ENCODE assay signal across 15 mouse cellular contexts in the genomic region with DNA sequence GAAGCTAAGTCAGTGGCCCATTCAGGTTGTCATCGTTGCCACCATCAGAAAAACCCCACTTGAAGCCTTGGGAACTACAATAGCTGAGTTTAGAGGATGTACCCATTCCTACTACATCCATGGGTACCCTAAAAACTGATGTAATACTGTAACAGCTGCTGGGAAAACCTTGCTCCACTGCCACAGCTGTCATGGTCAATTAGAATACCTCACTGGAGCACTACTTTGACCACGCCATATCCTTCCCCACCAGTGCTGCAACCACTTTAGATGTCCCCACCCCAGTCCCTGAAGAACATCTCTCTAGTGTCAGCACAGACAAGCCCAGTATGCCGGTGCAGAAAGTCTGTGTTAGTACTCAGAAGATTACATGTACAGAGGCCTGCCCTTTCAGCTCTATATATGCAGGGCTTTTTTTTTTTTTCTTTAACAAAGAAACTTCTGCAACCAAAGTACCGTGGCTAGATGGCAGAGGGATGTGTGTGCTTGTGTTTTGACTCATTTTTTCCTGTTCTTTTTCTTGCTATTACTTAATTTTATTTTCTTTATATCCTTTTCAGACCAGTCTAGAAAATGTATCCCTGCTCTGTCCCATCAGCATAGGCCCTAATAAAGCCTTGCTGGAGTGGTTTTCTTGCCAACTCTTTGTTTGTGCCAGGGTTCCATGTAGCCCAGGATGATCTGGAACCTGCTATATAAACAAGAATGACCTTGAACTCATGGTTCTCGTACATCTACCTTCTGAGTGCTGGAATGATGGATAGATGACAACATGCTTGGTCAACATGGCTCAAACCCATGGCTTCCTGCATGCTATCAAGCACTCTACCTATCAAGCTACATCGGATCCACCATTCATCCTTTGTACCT.
DNase-seq lines count a peak whose midpoint lies in the region; ATAC-seq and TF ChIP-seq lines count a peak whose summit lies in the region.
"Had no signal": no experiment of that assay in that cellular context is flagged by ENCODE, and none has a peak within 500 bp of the region (broad histone marks: within the 10 kb centered on the region; RNA-seq: fewer than 3 reads in every experiment).

No protein-coding gene starts in this region.

- 0 out of 2 replicates have a peak overlapping the region, but pooled peaks have one; percentile 3 for H3K27ac ChIP-seq in forebrain, embryonic 13.5 days
- no peak overlapping the region for H3K27ac ChIP-seq in forebrain, embryonic 10.5 days
- peak overlapping the region; percentile 79 for H3K27ac ChIP-seq in heart, embryonic 13.5 days (replicated peaks)
- H3K27ac ChIP-seq in kidney, embryonic 16.5 days (ENCODE audit: low read length): no peak overlapping the region
- no peak overlapping the region for H3K27ac ChIP-seq in stomach, embryonic 16.5 days (ENCODE audit: low read length)
- H3K27ac ChIP-seq in stomach, postnatal 0 days (replicated peaks): no peak overlapping the region
- H3K27ac ChIP-seq: embryonic facial prominence, embryonic 15.5 days; hindbrain, embryonic 10.5 days; limb, embryonic 10.5 days; liver, embryonic 13.5 days; lung, embryonic 15.5 days; neural tube, embryonic 15.5 days had no signal

- no peaks in the 10 kb centered on the region for H3K4me1 ChIP-seq in forebrain, embryonic 13.5 days
- H3K4me1 ChIP-seq in forebrain, embryonic 10.5 days: no peaks in the 10 kb centered on the region
- peaks cover 11% of the 10 kb centered on the region for H3K4me1 ChIP-seq in heart, embryonic 13.5 days
- no peaks in the 10 kb centered on the region for H3K4me1 ChIP-seq in kidney, embryonic 16.5 days (ENCODE audit: insufficient read depth, low read length)
- H3K4me1 ChIP-seq in stomach, embryonic 16.5 days (ENCODE audit: control insufficient read depth, insufficient read depth, low read length): no peaks in the 10 kb centered on the region
- no peaks in the 10 kb centered on the region for H3K4me1 ChIP-seq in stomach, postnatal 0 days (replicated peaks; ENCODE audit: control insufficient read depth, insufficient read depth)
- H3K4me1 ChIP-seq: hindbrain, embryonic 10.5 days; limb, embryonic 10.5 days; liver, embryonic 13.5 days; neural tube, embryonic 15.5 days had no signal

- H3K36me3 ChIP-seq in forebrain, embryonic 13.5 days (ENCODE audit: poor library complexity, severe bottlenecking): no peaks in the 10 kb centered on the region
- no peaks in the 10 kb centered on the region for H3K36me3 ChIP-seq in forebrain, embryonic 10.5 days (replicated peaks)
- H3K36me3 ChIP-seq in heart, embryonic 13.5 days: peaks cover 8% of the 10 kb centered on the region; the same call in 1 of the 2 replicates
- H3K36me3 ChIP-seq in kidney, embryonic 16.5 days (ENCODE audit: insufficient read depth, low read length): no peaks in the 10 kb centered on the region
- H3K36me3 ChIP-seq in stomach, embryonic 16.5 days (ENCODE audit: control insufficient read depth, insufficient read depth, low read length): no peaks in the 10 kb centered on the region
- no peaks in the 10 kb centered on the region for H3K36me3 ChIP-seq in stomach, postnatal 0 days (ENCODE audit: control insufficient read depth, insufficient read depth, low read length)
- H3K36me3 ChIP-seq: embryonic facial prominence, embryonic 15.5 days; hindbrain, embryonic 10.5 days; limb, embryonic 10.5 days; liver, embryonic 13.5 days; lung, embryonic 15.5 days; neural tube, embryonic 15.5 days had no signal

- H3K9ac ChIP-seq in forebrain, embryonic 13.5 days: no peak overlapping the region
- H3K9ac ChIP-seq in heart, embryonic 13.5 days: no peak overlapping the region
- no peak overlapping the region for H3K9ac ChIP-seq in kidney, embryonic 16.5 days (replicated peaks; ENCODE audit: low read length)
- no peak overlapping the region for H3K9ac ChIP-seq in stomach, embryonic 16.5 days (ENCODE audit: low read length)
- H3K9ac ChIP-seq in stomach, postnatal 0 days (ENCODE audit: low read length): no peak overlapping the region
- H3K9ac ChIP-seq: embryonic facial prominence, embryonic 15.5 days; liver, embryonic 13.5 days; lung, embryonic 15.5 days; neural tube, embryonic 15.5 days had no signal

- no peak overlapping the region for H3K4me3 ChIP-seq in forebrain, embryonic 13.5 days
- no peak overlapping the region for H3K4me3 ChIP-seq in forebrain, embryonic 10.5 days
- H3K4me3 ChIP-seq in heart, embryonic 13.5 days: no peak overlapping the region
- H3K4me3 ChIP-seq in kidney, embryonic 16.5 days (ENCODE audit: low read length): no peak overlapping the region
- no peak overlapping the region for H3K4me3 ChIP-seq in stomach, embryonic 16.5 days (replicated peaks; ENCODE audit: low read length)
- no peak overlapping the region for H3K4me3 ChIP-seq in stomach, postnatal 0 days (ENCODE audit: low read depth, low read length)
- H3K4me3 ChIP-seq: embryonic facial prominence, embryonic 15.5 days; hindbrain, embryonic 10.5 days; limb, embryonic 10.5 days; liver, embryonic 13.5 days; lung, embryonic 15.5 days; neural tube, embryonic 15.5 days had no signal

- ATAC-seq in forebrain, embryonic 13.5 days: no peak; the same call in 1 of the 2 replicates
- ATAC-seq in heart, embryonic 13.5 days (ENCODE audit: extremely low read depth, insufficient number of reproducible peaks, low FRiP score, low TSS enrichment): no peak
- 0 out of 2 replicates have a peak, but pooled peaks have one; percentile 28 for ATAC-seq in kidney, embryonic 16.5 days (ENCODE audit: low FRiP score, low TSS enrichment)
- 0 out of 2 replicates have a peak, but pooled peaks have one; percentile 10 for ATAC-seq in stomach, embryonic 16.5 days (ENCODE audit: insufficient read depth, low FRiP score)
- ATAC-seq in stomach, postnatal 0 days (ENCODE audit: low FRiP score, low TSS enrichment): no peak

- TF ChIP-seq CTCF in stomach, postnatal 0 days (IDR thresholded peaks at IDR 0.05; ENCODE audit: low read depth): no peak

- H3K9me3 ChIP-seq in forebrain, embryonic 13.5 days (replicated peaks): no peaks in the 10 kb centered on the region
- no peaks in the 10 kb centered on the region for H3K9me3 ChIP-seq in forebrain, embryonic 10.5 days
- no peaks in the 10 kb centered on the region for H3K9me3 ChIP-seq in heart, embryonic 13.5 days
- no peaks in the 10 kb centered on the region for H3K9me3 ChIP-seq in kidney, embryonic 16.5 days (ENCODE audit: low read length)
- no peaks in the 10 kb centered on the region for H3K9me3 ChIP-seq in stomach, embryonic 16.5 days (replicated peaks; ENCODE audit: control insufficient read depth, low read length)
- no peaks in the 10 kb centered on the region for H3K9me3 ChIP-seq in stomach, postnatal 0 days (ENCODE audit: control insufficient read depth, low read length)
- H3K9me3 ChIP-seq: embryonic facial prominence, embryonic 15.5 days; hindbrain, embryonic 10.5 days; limb, embryonic 10.5 days; liver, embryonic 13.5 days; lung, embryonic 15.5 days; neural tube, embryonic 15.5 days had no signal

- 88% methylated on average over 6 of the region's 6 CpGs for WGBS in forebrain, embryonic 13.5 days
- 90% methylated on average over 6 of the region's 6 CpGs for WGBS in forebrain, embryonic 10.5 days
- 66% methylated on average over 6 of the region's 6 CpGs for WGBS in heart, embryonic 13.5 days
- WGBS in kidney, embryonic 16.5 days: 82% methylated on average over 6 of the region's 6 CpGs
- WGBS in stomach, embryonic 16.5 days: 74% methylated on average over 6 of the region's 6 CpGs
- WGBS in stomach, postnatal 0 days: 65% methylated on average over 6 of the region's 6 CpGs

- no peaks in the 10 kb centered on the region for H3K27me3 ChIP-seq in forebrain, embryonic 13.5 days
- no peaks in the 10 kb centered on the region for H3K27me3 ChIP-seq in forebrain, embryonic 10.5 days (ENCODE audit: poor library complexity, severe bottlenecking)
- no peaks in the 10 kb centered on the region for H3K27me3 ChIP-seq in heart, embryonic 13.5 days (replicated peaks)
- no peaks in the 10 kb centered on the region for H3K27me3 ChIP-seq in kidney, embryonic 16.5 days (ENCODE audit: insufficient read depth, low read length)
- H3K27me3 ChIP-seq in stomach, embryonic 16.5 days (ENCODE audit: control insufficient read depth, insufficient read depth, low read length): no peaks in the 10 kb centered on the region
- H3K27me3 ChIP-seq in stomach, postnatal 0 days (ENCODE audit: control insufficient read depth, insufficient read depth, low read length): no peaks in the 10 kb centered on the region
- H3K27me3 ChIP-seq: embryonic facial prominence, embryonic 15.5 days; liver, embryonic 13.5 days; neural tube, embryonic 15.5 days had no signal

- TF ChIP-seq EP300 in stomach, postnatal 0 days (optimal IDR thresholded peaks at IDR 0.05): no peak

- no peak overlapping the region for H3K4me2 ChIP-seq in forebrain, embryonic 13.5 days
- no peak overlapping the region for H3K4me2 ChIP-seq in heart, embryonic 13.5 days
- H3K4me2 ChIP-seq in kidney, embryonic 16.5 days (replicated peaks; ENCODE audit: low read depth, low read length): no peak overlapping the region
- H3K4me2 ChIP-seq in stomach, embryonic 16.5 days (ENCODE audit: low read depth, low read length): no peak overlapping the region
- H3K4me2 ChIP-seq in stomach, postnatal 0 days (replicated peaks; ENCODE audit: low read depth): no peak overlapping the region
- H3K4me2 ChIP-seq: embryonic facial prominence, embryonic 15.5 days; liver, embryonic 13.5 days; lung, embryonic 15.5 days; neural tube, embryonic 15.5 days had no signal

- DNase-seq in forebrain, embryonic 10.5 days (ENCODE audit: extremely low spot score, low spot score): no peak
- DNase-seq in heart, postnatal 4 days: no peak
- DNase-seq in kidney, postnatal 10 days: no peak
- DNase-seq in stomach, postnatal 0 days (ENCODE audit: low spot score): no peak
- DNase-seq: liver, embryonic 13.5 days; thymus, postnatal 4 days had no signal

Comparison
In these comparisons a context has a peak if more than half of its experiments do, and no peak if none do; other contexts are left out.
1. ATAC-seq: peak in kidney, embryonic 16.5 days (single experiment) and stomach, embryonic 16.5 days (single experiment); none in forebrain, embryonic 13.5 days (single experiment), heart, embryonic 13.5 days (single experiment) and stomach, postnatal 0 days (single experiment).
2. H3K27ac ChIP-seq: peak in forebrain, embryonic 13.5 days (single experiment) and heart, embryonic 13.5 days (single experiment); none in forebrain, embryonic 10.5 days (single experiment), kidney, embryonic 16.5 days (single experiment), stomach, embryonic 16.5 days (single experiment) and stomach, postnatal 0 days (single experiment).